Mouse (Mus musculus) lung, embryonic 14.5 days (tissue): ENCODE measurements around the gene Fryl. TPM values are rescaled to one million over a fixed set of nuclear protein-coding genes. Genes with fewer than 3 reads are reported as not detected.

Experiments used
- ATAC-seq: fragments of 200-750 bp; cut with Nextera tagmentation; 2 replicates; pipeline ENCODE4 v1.8.0; 2017; ENCODE audit warnings: mild to moderate bottlenecking, moderate TSS enrichment, moderate library complexity; ENCODE audit not compliant: insufficient read depth
- DNase-seq: peaks from one replicate; pipeline ENCODE4 v3.0.0-alpha.2; 2015
- H3K27ac ChIP-seq: fragments of 300-500 bp; sonication (generic); 2 replicates; pipeline ENCODE4 v1.5.1; 2014; ENCODE audit warnings: low read depth, mild to moderate bottlenecking, moderate library complexity
- H3K27me3 ChIP-seq: fragments of 300-500 bp; sonication (generic); 2 replicates; pipeline ENCODE4 v1.6.1; 2014; ENCODE audit warnings: low read length, control low read depth; ENCODE audit not compliant: insufficient read depth
- H3K36me3 ChIP-seq: fragments of 300-500 bp; sonication (generic); 2 replicates; pipeline ENCODE4 v1.6.1; 2014; ENCODE audit warnings: control low read depth; ENCODE audit not compliant: insufficient read depth
- H3K4me1 ChIP-seq: fragments of 300-500 bp; sonication (generic); 2 replicates; pipeline ENCODE4 v1.6.1; 2014; ENCODE audit warnings: antibody characterized with exemption, control low read depth; ENCODE audit not compliant: insufficient read depth
- H3K4me2 ChIP-seq: fragments of 300-500 bp; sonication (generic); 2 replicates; pipeline ENCODE4 v1.6.1; 2014; ENCODE audit warnings: mild to moderate bottlenecking
- H3K4me3 ChIP-seq: fragments of 300-500 bp; sonication (generic); 2 replicates; pipeline ENCODE4 v1.5.1; 2014; ENCODE audit warnings: low read depth, low read length
- H3K9ac ChIP-seq: fragments of 300-500 bp; sonication (generic); 2 replicates; pipeline ENCODE4 v1.6.1; 2014
- H3K9me3 ChIP-seq: fragments of 300-500 bp; sonication (generic); 2 replicates; pipeline ENCODE4 v1.6.1; 2016; ENCODE audit warnings: low read depth, low read length, control low read depth
- CTCF ChIP-seq: IDR thresholded peaks from 2 replicates; pipeline ENCODE4 v1.5.1; 2016; ENCODE audit warnings: antibody characterized with exemption, low read depth
- WGBS: fragments of 180-500 bp; shearing (Covaris S2); extraction: QIAGEN DNeasy Blood & Tissue Kit; methylation state at CpG from one replicate; pipeline ENCODE4 v1.1.7; 2014; 5-methylcytosine and 5-hydroxymethylcytosine counted together
- polyA plus RNA-seq: library from polyadenylated mRNA; unstranded; fragments of >200 nt; fragmentation: Nextera tagmentation; extraction: Ambion mirVana; gene quantifications from 2 replicates; pipeline ENCODE4 v1.2.1, GENCODE M21; 2014

Gene Fryl
- polyA plus RNA-seq, 1 experiment from 2014 or later, result 22.6 TPM

DNA sequence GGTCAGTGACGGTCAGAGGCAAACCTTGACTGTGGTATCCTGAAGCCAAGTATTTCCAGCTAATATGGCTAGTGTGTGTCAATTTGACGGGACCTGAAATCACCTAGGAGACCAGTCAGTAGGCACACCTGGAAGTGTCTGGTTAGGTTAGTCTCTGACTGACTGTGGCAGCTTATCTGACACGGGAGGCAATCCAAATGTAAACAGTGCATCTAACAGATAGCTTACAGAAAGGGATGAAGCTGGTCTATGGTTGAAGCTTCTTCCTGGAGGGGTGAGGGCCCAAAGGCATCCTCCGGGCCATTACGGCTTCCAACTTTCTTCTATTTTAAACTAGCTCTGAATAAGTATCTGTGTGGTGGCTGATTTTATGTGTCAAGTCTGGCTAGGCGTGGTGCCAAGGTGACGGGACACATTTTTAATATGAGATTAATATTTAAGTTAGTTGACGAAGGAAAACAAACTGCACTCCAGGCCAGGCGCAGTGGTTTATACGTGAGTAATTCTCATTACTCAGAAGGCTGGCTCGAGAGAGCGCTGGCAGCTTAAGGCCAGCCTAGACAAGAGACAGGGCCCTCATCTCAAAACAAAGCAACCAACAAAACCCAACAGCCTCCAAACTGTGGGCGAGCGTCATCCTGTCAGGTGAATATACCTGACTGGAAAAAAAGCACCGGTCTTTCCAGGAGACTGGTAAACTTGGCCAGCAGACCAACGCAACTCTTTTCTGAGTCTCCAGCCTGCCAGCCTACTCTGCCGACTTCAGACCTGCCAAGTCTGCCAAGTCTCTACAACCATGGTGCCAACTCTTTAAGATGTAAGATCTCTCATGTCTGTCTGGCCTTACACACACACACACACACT, 23.2 kb downstream of the Fryl start:
- DNase-seq (peak; percentile 30), ATAC-seq (no peak; the same call in 1 of the 2 replicates)
- no peak overlapping the region for H3K4me2 ChIP-seq
- H3K36me3 ChIP-seq, result no peaks in the 10 kb centered on the region
- no peaks in the 10 kb centered on the region for H3K9me3 ChIP-seq
- 57% methylated on average over 17 of the region's 17 CpGs for WGBS
- H3K27ac ChIP-seq, result no peak overlapping the region
- no peaks in the 10 kb centered on the region for H3K27me3 ChIP-seq
- TF ChIP-seq CTCF, result no peak
- H3K9ac ChIP-seq, result no peak overlapping the region
- no peak overlapping the region for H3K4me3 ChIP-seq
- H3K4me1 ChIP-seq, result peaks cover 12% of the 10 kb centered on the region

DNA sequence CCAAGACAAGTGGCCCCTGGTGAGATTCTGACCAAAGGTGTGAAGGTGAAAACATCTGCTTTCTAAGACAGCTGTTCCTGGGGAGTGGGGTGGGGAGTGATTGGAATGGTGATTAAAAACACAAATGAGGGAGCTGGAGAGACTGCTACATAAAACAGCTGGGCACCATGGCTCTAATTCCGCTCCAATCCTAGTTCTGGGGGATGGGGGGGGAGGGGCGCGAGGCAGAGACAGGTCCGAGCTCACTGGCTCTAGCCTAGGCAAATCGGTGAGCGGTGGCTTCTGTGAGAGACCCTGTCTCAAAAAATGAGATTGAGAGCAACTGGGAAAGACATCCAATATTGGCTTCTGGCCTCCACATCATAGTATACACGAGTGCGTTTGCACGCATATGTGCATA, 24.2 kb downstream of the Fryl start:
- Histone ChIP-seq H3K4me1 (peaks cover 12% of the 10 kb centered on the region), H3K9me3 (no peaks in the 10 kb centered on the region), H3K36me3 (no peaks in the 10 kb centered on the region), H3K27ac (peak overlapping the region; percentile 42; the same call in 1 of the 2 replicates), H3K27me3 (no peaks in the 10 kb centered on the region), H3K9ac (no peak overlapping the region), H3K4me3 (no peak overlapping the region), H3K4me2 (peak overlapping the region; percentile 29; the same call in 1 of the 2 replicates)
- no peak for DNase-seq
- no peak; the same call in 1 of the 2 replicates for ATAC-seq
- no peak for TF ChIP-seq CTCF
- 23% methylated on average over 9 of the region's 9 CpGs for WGBS

DNA sequence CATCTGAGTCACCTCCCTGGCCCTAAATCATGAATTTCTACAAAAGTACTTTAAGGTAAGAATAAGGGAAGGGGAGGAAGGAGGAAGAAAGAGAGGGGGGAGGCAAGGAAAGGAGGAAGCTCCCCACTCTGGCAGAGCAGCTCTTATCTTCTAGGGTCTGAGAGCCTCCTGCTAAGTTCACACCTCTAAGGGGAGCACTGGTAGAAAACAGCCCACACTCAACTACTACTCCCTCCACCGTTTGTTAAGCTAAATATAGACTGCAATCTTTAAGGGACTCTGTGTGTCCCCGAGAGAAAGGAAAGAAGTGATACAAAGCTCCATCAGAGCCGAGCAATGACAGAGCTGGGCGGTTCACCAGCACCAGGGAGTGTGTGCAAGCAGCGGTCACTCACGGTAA, 24.6 kb downstream of the Fryl start:
- Histone ChIP-seq H3K27ac (peak overlapping the region; percentile 42; the same call in 1 of the 2 replicates), H3K4me2 (0 out of 2 replicates have a peak overlapping the region, but pooled peaks have one; percentile 29), H3K36me3 (no peaks in the 10 kb centered on the region), H3K27me3 (no peaks in the 10 kb centered on the region), H3K4me1 (peaks cover 12% of the 10 kb centered on the region), H3K9ac (no peak overlapping the region), H3K9me3 (no peaks in the 10 kb centered on the region), H3K4me3 (no peak overlapping the region)
- WGBS, result 14% methylated on average over 6 of the region's 6 CpGs
- DNase-seq, result no peak
- no peak; the same call in 1 of the 2 replicates for ATAC-seq
- TF ChIP-seq CTCF, result no peak

DNA sequence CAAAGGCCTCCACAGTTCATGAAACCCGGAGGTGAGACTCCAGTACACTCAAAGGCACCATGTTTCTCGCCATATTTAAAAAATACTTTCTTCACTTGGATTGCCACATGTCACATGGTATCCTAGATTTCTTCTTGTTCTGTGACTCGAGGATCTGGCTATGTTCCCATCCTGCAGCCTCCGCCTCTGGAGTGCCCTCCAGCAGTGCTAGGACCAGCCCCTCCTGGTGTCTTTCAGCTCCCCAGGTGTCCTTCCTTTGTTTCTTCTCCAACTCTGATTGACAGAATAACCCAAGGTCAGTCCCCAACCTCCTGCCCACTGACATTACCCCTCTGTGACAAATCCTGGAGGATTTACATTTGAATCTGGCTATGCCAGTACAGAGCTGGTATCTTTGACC, 26.2 kb downstream of the Fryl start:
- H3K27me3 ChIP-seq, result no peaks in the 10 kb centered on the region
- no peak overlapping the region for H3K27ac ChIP-seq
- no peak for DNase-seq
- 51% methylated on average over 4 of the region's 4 CpGs for WGBS
- no peak for TF ChIP-seq CTCF
- ATAC-seq, result no peak
- no peak overlapping the region for H3K9ac ChIP-seq
- no peak overlapping the region for H3K4me3 ChIP-seq
- no peak overlapping the region for H3K4me2 ChIP-seq
- H3K36me3 ChIP-seq, result no peaks in the 10 kb centered on the region
- peaks cover 12% of the 10 kb centered on the region for H3K4me1 ChIP-seq
- no peaks in the 10 kb centered on the region for H3K9me3 ChIP-seq

DNA sequence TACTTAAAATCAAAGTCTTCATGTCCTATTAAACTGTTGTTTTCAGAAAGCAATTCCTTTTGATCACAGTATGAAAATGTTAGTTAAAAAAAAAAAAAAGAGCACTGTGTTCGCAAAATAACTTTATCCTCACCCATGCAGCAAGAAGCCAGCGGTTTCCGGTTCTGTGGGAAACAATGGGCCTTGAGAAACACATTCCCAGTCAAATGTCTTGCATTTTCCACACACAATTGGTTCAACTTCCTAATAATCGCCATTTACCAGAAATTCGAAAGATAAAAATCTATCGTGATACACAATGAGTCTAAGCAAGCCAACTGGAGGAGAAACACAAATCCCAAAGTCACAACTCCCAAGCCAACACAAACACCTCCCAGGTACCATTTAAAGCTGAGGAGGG, 27.0 kb downstream of the Fryl start:
- TF ChIP-seq CTCF, result no peak
- H3K36me3 ChIP-seq, result no peaks in the 10 kb centered on the region
- no peak for DNase-seq
- H3K4me3 ChIP-seq, result no peak overlapping the region
- no peak for ATAC-seq
- no peaks in the 10 kb centered on the region for H3K27me3 ChIP-seq
- H3K27ac ChIP-seq, result no peak overlapping the region
- WGBS, result 68% methylated on average over 6 of the region's 6 CpGs
- no peaks in the 10 kb centered on the region for H3K9me3 ChIP-seq
- H3K9ac ChIP-seq, result no peak overlapping the region
- no peak overlapping the region for H3K4me2 ChIP-seq
- H3K4me1 ChIP-seq, result peaks cover 12% of the 10 kb centered on the region

DNA sequence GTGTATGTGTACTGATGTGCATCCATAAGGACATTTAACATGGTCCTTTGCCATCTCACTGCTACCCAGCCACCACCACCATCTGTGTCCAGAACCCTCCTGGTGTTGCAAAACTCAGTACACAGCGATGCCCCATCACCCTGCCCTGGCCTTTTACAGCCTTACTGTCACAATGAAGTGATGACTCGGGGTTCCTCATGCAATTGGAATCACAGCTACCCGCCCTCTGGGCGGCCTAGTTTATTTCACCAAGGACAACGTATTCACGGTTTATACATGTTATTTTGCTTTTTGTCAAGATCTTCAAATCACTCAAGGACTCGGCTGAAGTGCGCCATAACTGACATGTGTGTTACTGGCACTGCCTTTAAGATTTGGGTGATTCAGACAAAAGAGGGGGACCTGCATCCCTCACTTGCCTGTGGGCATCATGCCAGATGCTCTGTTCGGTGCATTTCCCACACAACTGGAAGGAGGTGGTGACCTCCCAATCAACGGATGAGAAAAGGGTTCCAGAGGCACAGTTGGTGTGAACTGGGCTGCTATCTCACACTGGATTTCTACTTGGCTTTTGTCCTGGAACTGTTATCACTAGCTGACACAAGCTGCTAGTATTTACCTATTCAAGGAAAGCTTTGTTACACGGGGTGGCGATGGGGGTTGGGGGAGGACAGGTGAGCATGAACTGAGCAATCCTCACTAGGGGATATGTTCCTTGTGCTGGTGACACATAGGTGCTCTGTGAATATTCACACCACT, 27.9 kb downstream of the Fryl start:
- H3K27me3 ChIP-seq, result no peaks in the 10 kb centered on the region
- H3K9ac ChIP-seq, result no peak overlapping the region
- H3K4me2 ChIP-seq, result no peak overlapping the region
- no peak overlapping the region for H3K4me3 ChIP-seq
- no peak for DNase-seq
- no peak for ATAC-seq
- peaks cover 12% of the 10 kb centered on the region for H3K4me1 ChIP-seq
- no peaks in the 10 kb centered on the region for H3K36me3 ChIP-seq
- H3K9me3 ChIP-seq, result no peaks in the 10 kb centered on the region
- H3K27ac ChIP-seq, result no peak overlapping the region
- 73% methylated on average over 12 of the region's 12 CpGs for WGBS
- no peak for TF ChIP-seq CTCF

DNA sequence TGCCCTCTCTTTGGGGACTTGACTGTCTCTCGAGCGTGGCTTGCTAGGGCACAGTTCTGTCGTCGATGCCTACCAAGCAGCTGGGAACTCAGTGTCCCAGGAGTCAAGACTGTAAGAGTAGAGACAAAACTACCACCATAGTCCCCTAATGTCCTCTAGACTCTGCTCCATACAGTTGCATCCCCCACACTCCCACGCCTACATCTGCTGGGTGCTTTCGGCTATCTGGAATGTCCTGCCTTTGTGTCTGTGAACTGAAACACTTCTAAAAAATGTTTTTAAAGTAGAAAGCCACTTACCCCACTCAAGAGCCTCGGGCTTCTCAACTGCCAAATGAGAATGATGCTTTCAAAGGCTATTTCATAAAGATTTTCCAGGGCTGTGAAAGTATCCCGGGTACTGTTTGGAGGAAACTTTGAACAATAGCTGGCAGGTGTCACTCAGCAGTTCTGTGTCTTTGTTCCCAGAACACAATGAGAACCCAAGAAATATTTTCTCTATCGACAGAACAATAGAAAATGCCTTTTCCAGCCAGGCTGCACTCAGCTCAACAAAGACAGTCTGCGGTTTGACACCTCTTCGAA, 28.8 kb downstream of the Fryl start:
- no peak for ATAC-seq
- Histone ChIP-seq H3K4me3 (no peak overlapping the region), H3K27me3 (no peaks in the 10 kb centered on the region), H3K9me3 (no peaks in the 10 kb centered on the region), H3K9ac (no peak overlapping the region), H3K36me3 (no peaks in the 10 kb centered on the region), H3K4me2 (no peak overlapping the region), H3K27ac (no peak overlapping the region), H3K4me1 (peaks cover 7% of the 10 kb centered on the region)
- TF ChIP-seq CTCF, result no peak
- 75% methylated on average over 11 of the region's 11 CpGs for WGBS
- DNase-seq, result no peak
